Mouse (Mus musculus) spleen, adult 12 weeks (tissue): ENCODE results near the gene Ndufaf8.

ENCODE experiments used
- DNase-seq: peaks from one replicate; pipeline ENCODE4 v3.0.0; 2022; ENCODE audit warnings: low spot score

Gene Ndufaf8

DNA sequence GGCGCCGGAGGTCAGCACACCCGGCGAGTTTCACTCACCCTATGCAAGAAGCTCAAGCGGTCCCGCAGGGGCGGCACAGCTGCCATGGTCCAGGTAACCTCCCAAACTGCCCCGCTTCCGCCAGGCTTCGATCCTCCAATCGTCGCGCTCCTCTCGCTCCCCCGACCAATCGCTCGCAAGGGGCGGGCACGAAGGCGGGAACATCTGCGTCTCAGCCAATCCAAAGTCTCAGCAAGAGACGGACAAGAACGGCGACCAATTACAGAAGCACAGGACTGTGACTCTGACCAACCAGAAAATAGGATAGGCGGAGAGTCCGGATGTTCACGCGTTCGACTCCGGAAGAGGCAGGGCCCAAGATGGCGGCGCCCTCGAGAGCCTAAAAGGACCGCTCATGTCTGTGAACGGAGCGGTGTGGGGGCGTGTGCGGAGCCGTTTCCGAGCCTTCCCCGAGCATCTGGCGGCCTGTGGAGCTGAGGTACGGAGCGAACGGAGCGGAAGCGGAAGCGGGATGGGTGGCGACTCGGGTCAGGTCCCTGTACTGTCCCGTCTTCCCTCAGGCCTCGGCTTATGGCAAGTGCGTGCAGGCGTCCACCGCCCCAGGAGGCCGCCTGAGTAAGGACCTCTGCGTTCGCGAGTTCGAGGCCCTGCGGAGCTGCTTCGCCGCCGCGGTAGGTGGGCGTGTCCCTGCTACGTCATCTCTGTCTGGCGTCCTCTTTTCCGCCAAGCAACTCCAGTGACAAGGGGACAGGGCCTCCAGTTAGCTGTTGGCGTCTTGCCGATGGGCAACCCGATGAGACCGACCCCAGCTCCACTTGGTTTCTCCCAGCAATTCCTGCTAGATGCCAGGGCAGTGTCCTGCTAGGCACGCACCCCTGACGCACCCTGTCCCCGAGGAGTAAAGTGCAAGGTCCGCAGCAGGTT is at the start of gene Ndufaf8, which contains the start of gene Tepsin:
Gene Ndufaf8 (plus strand): TSS at position 341 of the 924 bp plus-strand sequence.
Gene Tepsin (minus strand): TSS at position 144 of the 924 bp plus-strand sequence.
- peak; percentile 100 for DNase-seq

- no peak for DNase-seq
These were observed 49.7 kb upstream of the Ndufaf8 start for GRCm38 (mm10) chr11:120049067-120049466.

DNA sequence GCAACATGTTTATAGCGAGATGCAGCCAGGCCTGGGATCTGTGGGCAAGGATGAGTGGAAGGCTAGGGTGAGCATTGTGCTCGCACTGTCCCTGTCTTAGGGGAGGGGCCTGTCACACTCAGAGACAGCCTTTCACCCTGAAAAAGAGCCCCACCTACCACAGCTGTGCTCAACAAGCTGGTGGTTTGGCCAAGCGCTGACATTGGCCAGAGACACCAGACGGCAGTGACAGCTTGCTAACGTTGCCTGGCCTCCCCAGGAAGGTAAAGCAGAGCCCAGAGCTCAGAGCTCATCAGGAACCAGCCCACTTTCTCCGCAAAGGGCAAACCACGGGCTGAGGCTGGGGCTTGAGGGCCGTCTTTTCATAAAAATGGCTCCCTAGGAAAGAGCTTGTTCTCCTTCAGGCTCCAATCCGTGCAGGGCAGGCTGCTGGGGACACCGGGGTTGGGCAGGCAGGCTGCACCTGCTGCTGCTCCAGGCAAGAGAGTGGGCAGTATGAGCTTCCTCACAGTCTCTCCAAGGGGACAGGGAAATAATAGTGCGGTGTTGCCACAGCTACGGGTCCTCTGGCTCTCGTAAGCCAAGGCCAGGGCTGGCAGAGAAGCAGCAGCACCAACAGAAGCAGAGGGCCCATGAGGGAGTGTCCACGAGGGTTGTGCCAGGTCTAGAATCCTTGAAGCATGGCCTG is 47.5 kb upstream of the Ndufaf8 start:
- DNase-seq = no peak

DNA sequence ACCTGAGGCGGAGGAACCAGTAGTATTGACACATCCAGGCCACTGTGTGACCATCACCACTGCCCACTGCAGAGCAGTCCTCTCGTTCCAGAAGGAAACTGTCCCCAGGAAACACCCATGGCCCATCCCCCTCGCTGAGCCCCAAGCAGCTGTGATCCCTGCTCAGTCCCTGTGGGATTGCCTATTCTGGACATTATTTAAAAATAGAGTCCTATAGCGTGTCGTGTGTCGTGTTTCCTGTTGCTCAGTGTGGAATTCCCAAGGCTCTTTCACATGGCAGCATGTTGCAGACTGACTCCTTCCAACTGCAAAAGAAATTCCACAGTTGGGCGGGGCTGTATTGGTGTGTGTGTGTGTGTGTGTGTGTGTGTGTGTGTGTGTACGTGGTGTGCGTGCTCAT is 46.5 kb upstream of the Ndufaf8 start:
- no peak for DNase-seq

GRCm38 (mm10) chr11:120053846-120054245 is 44.9 kb upstream of the Ndufaf8 start:
- DNase-seq = no peak

GRCm38 (mm10) chr11:120055953-120056732 is 42.6 kb upstream of the Ndufaf8 start:
- no peak for DNase-seq

DNA sequence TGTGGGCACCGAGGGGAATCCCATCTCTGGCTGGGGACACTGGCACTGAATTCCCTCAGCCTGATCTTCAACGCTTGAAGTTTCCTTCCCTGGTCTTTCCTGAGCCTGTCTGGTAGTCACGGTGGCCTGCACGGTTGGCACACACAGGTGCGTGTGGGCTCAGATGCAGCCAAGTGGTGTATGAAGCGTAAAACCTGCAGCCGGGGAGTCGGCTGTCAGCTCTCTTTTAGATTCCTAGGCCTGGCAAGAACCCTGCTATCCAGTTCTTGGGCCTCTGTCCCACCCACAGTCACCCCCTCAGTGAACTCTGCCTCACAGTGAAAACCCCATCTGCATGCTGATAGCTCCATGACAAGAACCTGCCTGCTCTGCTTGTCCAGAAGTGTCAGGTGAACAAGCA is 38.1 kb upstream of the Ndufaf8 start:
- DNase-seq = no peak

DNA sequence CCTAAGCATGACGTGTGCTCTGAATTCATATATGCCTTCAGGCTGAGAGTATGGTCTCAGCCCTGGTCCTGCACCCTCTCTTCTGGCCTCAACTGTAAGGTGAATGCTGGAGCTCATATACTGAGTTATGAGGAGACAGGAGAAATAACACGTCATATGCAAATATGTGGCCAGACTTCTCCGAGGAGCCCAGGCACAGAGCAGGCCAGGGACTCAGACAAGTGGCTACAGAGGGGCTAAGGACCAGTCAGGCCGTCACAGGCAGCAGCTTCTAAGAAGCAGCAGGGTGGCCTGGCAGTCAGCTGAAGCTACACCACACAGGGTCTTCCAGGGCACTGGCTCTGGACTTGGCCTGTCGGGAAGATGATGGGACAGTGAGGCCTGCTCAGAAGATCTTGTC is 35.4 kb upstream of the Ndufaf8 start:
- no peak for DNase-seq

GRCm38 (mm10) chr11:120064006-120064667 is 34.6 kb upstream of the Ndufaf8 start:
- DNase-seq = no peak

- DNase-seq = no peak
These were observed 34.1 kb upstream of the Ndufaf8 start for GRCm38 (mm10) chr11:120064668-120065040.

- DNase-seq = peak; percentile 9
These were observed 33.4 kb upstream of the Ndufaf8 start for GRCm38 (mm10) chr11:120065291-120065690.

- no peak for DNase-seq
These were observed 30.9 kb upstream of the Ndufaf8 start for GRCm38 (mm10) chr11:120067834-120068233.

GRCm38 (mm10) chr11:120069261-120069660 is 29.5 kb upstream of the Ndufaf8 start:
- DNase-seq = no peak

GRCm38 (mm10) chr11:120070286-120070930 is 28.3 kb upstream of the Ndufaf8 start:
- no peak for DNase-seq

DNA sequence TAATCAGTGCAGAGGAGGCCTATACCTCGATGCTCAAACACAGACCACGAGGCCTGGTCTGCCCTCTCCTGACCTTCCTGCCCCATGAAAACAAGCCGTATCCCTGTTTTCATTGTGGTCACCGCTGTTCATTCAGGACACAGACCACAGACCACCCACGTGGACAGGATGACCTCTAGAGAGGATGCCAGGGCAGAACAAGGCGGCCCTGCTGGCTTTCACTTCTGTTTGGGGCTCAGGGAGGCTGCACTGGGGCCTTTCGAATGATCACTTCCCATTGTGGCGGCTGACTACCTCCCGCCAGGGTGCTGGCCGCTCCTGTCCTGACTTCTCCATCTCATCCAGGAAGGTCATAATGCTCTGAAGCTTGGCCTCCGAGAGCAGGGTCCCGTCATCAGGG is 27.7 kb upstream of the Ndufaf8 start:
- no peak for DNase-seq

GRCm38 (mm10) chr11:120071731-120072320 is 26.9 kb upstream of the Ndufaf8 start:
- no peak for DNase-seq

- DNase-seq = no peak
These were observed 25.6 kb upstream of the Ndufaf8 start for GRCm38 (mm10) chr11:120072986-120073647.

DNA sequence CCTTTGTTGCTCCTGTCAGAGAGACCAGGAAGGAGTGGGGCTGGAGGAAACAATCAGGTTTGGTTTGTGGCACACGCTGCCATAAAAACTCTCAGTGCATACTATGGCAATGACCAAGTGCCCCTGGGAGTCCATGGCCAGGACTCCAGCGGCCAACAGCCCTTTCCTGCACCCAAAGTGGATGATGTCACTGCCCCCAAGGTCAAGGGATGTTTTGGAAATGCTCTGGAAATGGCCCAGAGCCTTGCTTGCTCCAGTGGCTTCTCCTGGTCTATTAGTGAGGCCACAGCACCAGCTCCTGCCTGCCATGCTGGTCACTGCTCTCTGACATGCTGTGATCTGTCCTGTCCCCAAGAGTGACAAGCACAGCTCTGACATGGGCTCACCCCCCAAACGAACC is 22.5 kb upstream of the Ndufaf8 start:
- DNase-seq = no peak

DNA sequence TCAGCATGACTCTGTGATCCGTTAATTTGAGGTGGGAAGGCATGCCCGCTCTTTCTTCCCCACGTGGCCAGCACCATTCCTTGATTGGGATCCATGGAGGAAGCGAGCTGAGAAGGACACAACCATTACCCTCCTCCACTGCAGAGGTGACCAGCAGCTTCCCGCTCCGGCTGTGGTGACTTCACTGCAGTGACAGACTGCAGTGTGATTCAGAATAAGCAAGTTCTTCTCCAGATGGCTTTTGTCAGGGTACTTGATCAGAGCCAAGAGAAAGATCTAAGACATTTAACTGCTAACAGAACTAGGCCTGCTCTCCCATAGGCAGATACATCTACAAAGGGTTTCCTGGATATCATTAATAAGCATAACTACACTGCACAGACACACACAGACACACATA is 18.4 kb upstream of the Ndufaf8 start:
- no peak for DNase-seq

- DNase-seq = peak; percentile 25
These were observed 12.7 kb upstream of the Ndufaf8 start for GRCm38 (mm10) chr11:120085891-120086627.
